Mouse (Mus musculus): ENCODE results near the gene Card10. TPM values are rescaled to one million over a fixed set of nuclear protein-coding genes. Genes with fewer than 3 reads are reported as not detected.

Gene Card10
- polyA plus RNA-seq, 2 experiments, result 1.1 to 2.2 TPM

DNA sequence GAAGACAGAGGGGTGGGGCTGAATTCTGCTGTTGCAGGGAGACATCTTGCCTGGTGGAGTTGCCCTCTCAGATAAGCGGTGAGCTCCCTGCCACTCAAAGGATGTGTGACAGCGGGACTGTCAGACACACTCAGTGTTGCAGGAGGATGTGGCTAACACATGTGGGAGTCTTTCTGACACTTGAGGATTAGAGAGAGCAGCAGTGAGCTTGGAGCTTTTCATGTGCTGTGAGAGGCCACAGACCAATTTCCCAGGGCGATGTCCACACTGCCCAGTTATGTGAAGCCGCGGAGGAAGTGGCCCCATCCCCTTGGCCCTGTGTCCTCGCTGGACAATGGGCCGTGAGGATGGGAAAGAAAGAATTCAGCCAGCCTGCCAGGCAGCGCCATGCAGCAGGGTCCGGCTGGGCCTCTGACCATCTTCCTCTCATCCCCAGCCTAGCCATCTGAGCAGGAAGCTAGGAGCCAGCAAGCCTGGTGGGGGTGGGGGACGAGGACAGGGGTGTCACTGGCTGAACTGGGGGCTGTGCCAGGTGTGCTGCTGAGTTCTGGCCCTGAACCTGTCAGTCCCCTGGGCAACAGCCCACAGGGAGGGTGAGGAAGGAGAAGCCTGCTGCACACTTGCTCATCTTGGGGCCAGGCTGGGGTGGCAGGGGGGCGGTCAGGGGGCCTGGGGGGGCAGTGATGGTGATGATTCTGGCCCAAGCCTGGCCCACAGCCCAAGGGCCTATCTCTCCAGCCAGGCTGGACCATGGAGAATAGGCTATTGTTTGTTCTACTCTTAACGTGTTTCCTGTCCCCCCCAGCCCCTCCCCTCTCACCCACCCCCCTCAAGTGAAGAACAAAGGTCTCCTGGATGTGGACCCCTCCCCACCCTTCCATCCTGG lies 32.6 kb upstream of the Card10 start:
- ATAC-seq (ENCODE audit: insufficient read depth) (peak; percentile 52; the same call in 1 of the 2 replicates), DNase-seq (ENCODE audit: low read depth in 3 of 3, low spot score in 3 of 3) (peak; percentile 39 to 47 (median 41))
- no peak overlapping the region for H3K27ac ChIP-seq
- H3K9ac ChIP-seq (replicated peaks), result no peak overlapping the region
- no peak overlapping the region for H3K4me3 ChIP-seq (ENCODE audit: insufficient read depth in 1 of 2, low read depth in 2 of 2, low read length in 2 of 2)
- no peak overlapping the region for H3K4me2 ChIP-seq (ENCODE audit: low read depth)
- TF ChIP-seq CTCF (IDR thresholded peaks at IDR 0.05; ENCODE audit: low read depth) (no peak), EP300 (IDR thresholded peaks at IDR 0.05; ENCODE audit: low read depth) (no peak)
- H3K9me3 ChIP-seq (ENCODE audit: control insufficient read depth, low read length), result no peaks in the 10 kb centered on the region
- H3K4me1 ChIP-seq (replicated peaks; ENCODE audit: control insufficient read depth in 2 of 2, insufficient read depth in 2 of 2, low read length in 1 of 2), result peaks cover 12 to 23% of the 10 kb centered on the region in 2 experiments
- no peaks in the 10 kb centered on the region for H3K27me3 ChIP-seq (ENCODE audit: control insufficient read depth, insufficient read depth, low read length)
- 4% methylated on average over 12 of the region's 12 CpGs for WGBS (ENCODE audit: insufficient replicate concordance)
- no peaks in the 10 kb centered on the region for H3K36me3 ChIP-seq (replicated peaks; ENCODE audit: control insufficient read depth, insufficient read depth, low read depth)

- DNase-seq (ENCODE audit: low read depth in 3 of 3, low spot score in 3 of 3) (no peak), ATAC-seq (ENCODE audit: insufficient read depth) (no peak)
- no peaks in the 10 kb centered on the region for H3K36me3 ChIP-seq (replicated peaks; ENCODE audit: control insufficient read depth, insufficient read depth, low read depth)
- no peak overlapping the region for H3K9ac ChIP-seq (replicated peaks)
- TF ChIP-seq EP300 (IDR thresholded peaks at IDR 0.05; ENCODE audit: low read depth) (no peak), CTCF (IDR thresholded peaks at IDR 0.05; ENCODE audit: low read depth) (no peak)
- no peaks in the 10 kb centered on the region for H3K9me3 ChIP-seq (ENCODE audit: control insufficient read depth, low read length)
- H3K4me3 ChIP-seq (ENCODE audit: insufficient read depth in 1 of 2, low read depth in 2 of 2, low read length in 2 of 2), result no peak overlapping the region
- WGBS (ENCODE audit: insufficient replicate concordance), result 41% methylated on average over 10 of the region's 10 CpGs
- no peak overlapping the region for H3K27ac ChIP-seq
- H3K4me1 ChIP-seq (replicated peaks; ENCODE audit: control insufficient read depth in 2 of 2, insufficient read depth in 2 of 2, low read length in 1 of 2), result peaks cover 12 to 23% of the 10 kb centered on the region in 2 experiments
- no peak overlapping the region for H3K4me2 ChIP-seq (ENCODE audit: low read depth)
- H3K27me3 ChIP-seq (ENCODE audit: control insufficient read depth, insufficient read depth, low read length), result no peaks in the 10 kb centered on the region
These were observed 31.6 kb upstream of the Card10 start for GRCm38 (mm10) chr15:78834233-78835005.

- Histone ChIP-seq H3K4me2 (ENCODE audit: low read depth) (no peak overlapping the region), H3K27me3 (ENCODE audit: control insufficient read depth, insufficient read depth, low read length) (no peaks in the 10 kb centered on the region), H3K9ac (replicated peaks) (no peak overlapping the region), H3K27ac (no peak overlapping the region), H3K36me3 (replicated peaks; ENCODE audit: control insufficient read depth, insufficient read depth, low read depth) (no peaks in the 10 kb centered on the region), H3K9me3 (ENCODE audit: control insufficient read depth, low read length) (no peaks in the 10 kb centered on the region), H3K4me1 (replicated peaks; ENCODE audit: control insufficient read depth in 2 of 2, insufficient read depth in 2 of 2, low read length in 1 of 2) (peaks cover 12 to 23% of the 10 kb centered on the region in 2 experiments), H3K4me3 (ENCODE audit: insufficient read depth in 1 of 2, low read depth in 2 of 2, low read length in 2 of 2) (no peak overlapping the region)
- TF ChIP-seq EP300 (IDR thresholded peaks at IDR 0.05; ENCODE audit: low read depth), result no peak
- no peak for TF ChIP-seq CTCF (IDR thresholded peaks at IDR 0.05; ENCODE audit: low read depth)
- ATAC-seq (ENCODE audit: insufficient read depth) (no peak), DNase-seq (ENCODE audit: low read depth in 3 of 3, low spot score in 3 of 3) (no peak)
- WGBS (ENCODE audit: insufficient replicate concordance), result 62% methylated on average over 3 of the region's 3 CpGs
These were observed 30.7 kb upstream of the Card10 start for GRCm38 (mm10) chr15:78833582-78833981.

DNA sequence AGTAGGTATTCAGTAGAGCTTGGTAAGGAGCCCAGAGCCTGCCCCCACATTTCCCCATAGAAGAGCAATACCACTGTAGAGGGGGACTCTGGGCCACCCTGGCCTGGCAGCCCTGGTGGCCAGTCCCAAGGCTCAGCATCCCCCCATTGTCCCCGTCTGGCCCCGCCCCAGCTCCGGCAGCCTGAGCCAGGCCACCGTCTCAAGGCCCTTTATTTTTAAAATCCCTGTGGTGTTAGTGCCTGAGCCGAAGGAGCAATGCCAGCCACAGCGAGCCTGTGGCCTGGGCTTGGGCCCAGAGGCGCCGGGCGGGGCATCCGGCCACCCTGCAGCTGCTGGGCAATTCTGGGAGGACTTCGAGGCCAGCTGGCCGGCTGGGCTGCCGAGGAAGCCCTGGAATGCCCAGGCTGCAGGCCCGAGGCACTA lies 29.9 kb upstream of the Card10 start:
- Histone ChIP-seq H3K4me1 (replicated peaks; ENCODE audit: control insufficient read depth in 2 of 2, insufficient read depth in 2 of 2, low read length in 1 of 2) (peaks cover 12 to 23% of the 10 kb centered on the region in 2 experiments), H3K27ac (no peak overlapping the region; the same call in 1 of the 2 replicates), H3K9ac (replicated peaks) (no peak overlapping the region), H3K4me3 (ENCODE audit: insufficient read depth in 1 of 2, low read depth in 2 of 2, low read length in 2 of 2) (no peak overlapping the region), H3K27me3 (ENCODE audit: control insufficient read depth, insufficient read depth, low read length) (no peaks in the 10 kb centered on the region), H3K9me3 (ENCODE audit: control insufficient read depth, low read length) (no peaks in the 10 kb centered on the region), H3K4me2 (ENCODE audit: low read depth) (no peak overlapping the region), H3K36me3 (replicated peaks; ENCODE audit: control insufficient read depth, insufficient read depth, low read depth) (no peaks in the 10 kb centered on the region)
- 56% methylated on average over 14 of the region's 14 CpGs for WGBS (ENCODE audit: insufficient replicate concordance)
- ATAC-seq (ENCODE audit: insufficient read depth) (peak; percentile 22), DNase-seq (ENCODE audit: low read depth in 3 of 3, low spot score in 3 of 3) (no peak)
- TF ChIP-seq CTCF (IDR thresholded peaks at IDR 0.05; ENCODE audit: low read depth), result no peak
- TF ChIP-seq EP300 (IDR thresholded peaks at IDR 0.05; ENCODE audit: low read depth), result no peak
